Mouse (Mus musculus) thymus, adult 2 months (tissue): Measurements from ENCODE around the gene Olfr692.

Experiments
- CTCF ChIP-seq: fragments of 200-500 bp; IDR thresholded peaks from 2 replicates; pipeline ENCODE4 v1.5.1; 2012; ENCODE audit warnings: mild to moderate bottlenecking, control low read depth, low read length, moderate library complexity, borderline replicate concordance; ENCODE audit not compliant: control insufficient read depth, poor library complexity, insufficient read depth; ENCODE audit errors: extremely low read depth
- POLR2A ChIP-seq: fragments of 200-500 bp; IDR thresholded peaks from 2 replicates; pipeline ENCODE4 v1.6.1; 2012; ENCODE audit warnings: mild to moderate bottlenecking, low read length, control low read depth, moderate library complexity; ENCODE audit not compliant: control insufficient read depth, poor library complexity, insufficient read depth; ENCODE audit errors: extremely low read depth

- TF ChIP-seq CTCF (no peak), POLR2A (no peak)
Measured at GRCm38 (mm10) chr7:105395131-105395820, 27.2 kb downstream of the Olfr692 start.
